Mouse (Mus musculus) telencephalon, adult 2 months (tissue): ENCODE results near the gene Mbd6.

Experiments used
- DNase-seq: peaks from one replicate; pipeline ENCODE4 v3.0.0-alpha.2; 2011; ENCODE audit warnings: low read depth, low spot score

Mbd6 gene

GRCm38 (mm10) chr10:127264336-127264735, 24.5 kb downstream of the Mbd6 start:
- no peak for DNase-seq

GRCm38 (mm10) chr10:127263631-127264030, 25.2 kb downstream of the Mbd6 start:
- DNase-seq: no peak

GRCm38 (mm10) chr10:127262548-127263398, 26.0 kb downstream of the Mbd6 start, which contains the start of gene Kif5a:
Gene Kif5a, minus strand, starts transcription at chr10:127263348.
- peak; percentile 47 for DNase-seq

- DNase-seq: no peak
Observed at GRCm38 (mm10) chr10:127261706-127262547, 26.9 kb downstream of the Mbd6 start.

- DNase-seq: no peak
Observed at GRCm38 (mm10) chr10:127258489-127258888, 30.3 kb downstream of the Mbd6 start.

GRCm38 (mm10) chr10:127257790-127258189, 31.0 kb downstream of the Mbd6 start:
- DNase-seq: no peak

- no peak for DNase-seq
Observed at GRCm38 (mm10) chr10:127255625-127256345, 33.0 kb downstream of the Mbd6 start.

GRCm38 (mm10) chr10:127250810-127251209, 38.0 kb downstream of the Mbd6 start:
- no peak for DNase-seq

- no peak for DNase-seq
Observed at GRCm38 (mm10) chr10:127238241-127238824, 50.5 kb downstream of the Mbd6 start.

GRCm38 (mm10) chr10:127236541-127236940, 52.3 kb downstream of the Mbd6 start:
- DNase-seq: no peak

- DNase-seq: no peak
Observed at GRCm38 (mm10) chr10:127233141-127233540, 55.7 kb downstream of the Mbd6 start.
